In genomic region chr10:83266731-83267130, GRCm38 (mm10) we compare ENCODE assay signal across 10 mouse cellular contexts.
A peak's percentile ranks its signal among the peaks of the same experiment; 100 is the strongest.
DNase-seq lines count a peak whose midpoint lies in the region; TF ChIP-seq lines count a peak whose summit lies in the region.
"Had no signal": no experiment of that assay in that cellular context is flagged by ENCODE, and none has a peak within 500 bp of the region (broad histone marks: within the 10 kb centered on the region; RNA-seq: fewer than 3 reads in every experiment).

No protein-coding gene starts in this region.

- H3K4me3 ChIP-seq in layer of hippocampus, adult 2 months, result no peak overlapping the region
- H3K4me3 ChIP-seq: limb, embryonic 10.5 days; megakaryocyte, embryonic 14.5 days had no signal

- TF ChIP-seq CTCF in layer of hippocampus, adult 2 months (conservative IDR thresholded peaks at IDR 0.05), result peak; percentile 44

- peak overlapping the region; percentile 46; the same call in 1 of the 2 replicates for H3K27ac ChIP-seq in layer of hippocampus, adult 2 months
- H3K27ac ChIP-seq: limb, embryonic 10.5 days had no signal

- DNase-seq in layer of hippocampus, adult 2 months (ENCODE audit: low spot score in 2 of 2), result peak; percentile 17 to 25
- DNase-seq in layer of hippocampus, adult 9-10 months (ENCODE audit: low spot score), result no peak
- DNase-seq in frontal cortex, postnatal 36 days (ENCODE audit: low spot score in 2 of 2), result peak; percentile 26 to 61
- peak; percentile 37 for DNase-seq in mesoderm, embryonic 11.5 days (ENCODE audit: low read depth, low spot score)
- DNase-seq in telencephalon, adult 2 months (ENCODE audit: low read depth, low spot score), result peak; percentile 54
- DNase-seq in kidney, postnatal 10 days, result no peak
- no peak for DNase-seq in adrenal gland, adult (ENCODE audit: inconsistent age in 2 of 2, low spot score in 1 of 2)
- no peak for DNase-seq in urinary bladder, postnatal 10 days (ENCODE audit: low spot score)

Comparison
In these comparisons a context has a peak if more than half of its experiments do, and no peak if none do; other contexts are left out.
1. DNase-seq: peak in layer of hippocampus, adult 2 months (2 of 2), frontal cortex, postnatal 36 days (2 of 2), mesoderm, embryonic 11.5 days (single experiment) and telencephalon, adult 2 months (single experiment); none in layer of hippocampus, adult 9-10 months (single experiment), kidney, postnatal 10 days (single experiment), adrenal gland, adult (0 of 2) and urinary bladder, postnatal 10 days (single experiment).